Mouse (Mus musculus) stomach, embryonic 16.5 days (tissue): ENCODE results near the gene Fhl2. TPM values are rescaled to one million over a fixed set of nuclear protein-coding genes. Genes with fewer than 3 reads are reported as not detected.
A peak's percentile ranks its signal among the peaks of the same experiment; 100 is the strongest.
"Not testable (repeated sequence)": the region's sequence is repeated elsewhere in the genome, so short reads cannot be mapped to it uniquely, and the experiment has no call there.

ENCODE experiments used
- ATAC-seq: fragments of 200-750 bp; cut with Nextera tagmentation; 2 replicates; pipeline ENCODE4 v1.8.0; 2017; ENCODE audit warnings: moderate number of reproducible peaks, moderate TSS enrichment; ENCODE audit not compliant: insufficient read depth, low FRiP score
- H3K27ac ChIP-seq: fragments of 300-500 bp; sonication (generic); 2 replicates; pipeline ENCODE4 v1.5.1; 2014; ENCODE audit warnings: low read length
- H3K27me3 ChIP-seq: fragments of 300-500 bp; sonication (generic); 2 replicates; pipeline ENCODE4 v1.6.1; 2014; ENCODE audit warnings: low read length, control low read depth, mixed read lengths; ENCODE audit not compliant: control insufficient read depth, insufficient read depth
- H3K36me3 ChIP-seq: fragments of 300-500 bp; sonication (generic); 2 replicates; pipeline ENCODE4 v1.6.1; 2014; ENCODE audit warnings: low read length; ENCODE audit not compliant: control insufficient read depth, insufficient read depth
- H3K4me1 ChIP-seq: fragments of 300-500 bp; sonication (generic); 2 replicates; pipeline ENCODE4 v1.6.1; 2014; ENCODE audit warnings: low read length, control low read depth, mixed read lengths; ENCODE audit not compliant: control insufficient read depth, insufficient read depth
- H3K4me2 ChIP-seq: fragments of 300-500 bp; sonication (generic); 2 replicates; pipeline ENCODE4 v1.6.1; 2014; ENCODE audit warnings: low read depth, low read length, mixed read lengths
- H3K4me3 ChIP-seq: fragments of 300-500 bp; sonication (generic); replicated peaks from 2 replicates; pipeline ENCODE4 v1.5.1; 2014; ENCODE audit warnings: mild to moderate bottlenecking, low read length
- H3K9ac ChIP-seq: fragments of 300-500 bp; sonication (generic); 2 replicates; pipeline ENCODE4 v1.6.1; 2014; ENCODE audit warnings: low read length
- H3K9me3 ChIP-seq: fragments of 300-500 bp; sonication (generic); replicated peaks from 2 replicates; pipeline ENCODE4 v1.6.1; 2016; ENCODE audit warnings: low read length, control low read depth; ENCODE audit not compliant: control insufficient read depth
- WGBS: fragments of 180-500 bp; shearing (Covaris S2); extraction: QIAGEN DNeasy Blood & Tissue Kit; methylation state at CpG from one replicate; pipeline ENCODE4 v1.1.7; 2014; 5-methylcytosine and 5-hydroxymethylcytosine counted together
- polyA plus RNA-seq: library from polyadenylated mRNA; unstranded; fragments of >200 nt; fragmentation: Nextera tagmentation; extraction: Ambion mirVana; gene quantifications from 2 replicates; pipeline ENCODE4 v1.2.1, GENCODE M21; 2015

Gene Fhl2
- polyA plus RNA-seq, 1 experiment from 2014 or later, result 91.2 TPM

DNA sequence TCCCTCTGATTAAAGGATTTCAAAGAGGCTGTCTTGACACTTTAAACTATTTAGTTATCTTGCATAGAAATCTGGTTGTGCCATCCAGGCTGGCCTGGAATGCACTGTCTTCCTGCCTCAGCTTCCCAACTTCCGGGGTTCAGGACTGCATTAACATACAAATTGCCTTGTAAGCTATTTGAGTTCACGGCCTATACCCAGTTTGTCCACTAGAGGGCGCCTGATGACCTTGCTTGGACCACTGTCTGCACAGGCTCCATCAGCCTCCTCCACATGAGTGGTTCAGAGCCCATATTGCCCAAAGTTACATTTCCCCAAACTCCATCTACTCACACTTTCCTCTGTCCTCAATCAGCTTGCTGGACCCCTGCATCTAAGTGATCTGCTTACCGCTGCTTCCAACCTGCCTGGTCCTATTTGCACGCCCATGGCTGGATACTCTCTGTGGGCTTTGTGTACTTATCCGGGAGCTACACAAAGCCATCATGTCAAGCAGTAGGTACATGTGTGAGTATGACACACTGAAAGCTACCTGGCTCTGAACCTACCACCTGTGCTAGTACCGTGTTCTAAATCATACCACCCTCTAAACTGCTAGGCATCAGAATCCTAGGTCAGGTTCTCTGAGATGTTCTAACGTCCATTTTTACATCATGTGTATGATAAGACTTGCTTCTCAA lies 57.1 kb downstream of the Fhl2 start:
- no peak overlapping the region for H3K9ac ChIP-seq
- peaks cover 21% of the 10 kb centered on the region for H3K36me3 ChIP-seq
- no peaks in the 10 kb centered on the region for H3K9me3 ChIP-seq
- peaks cover 15% of the 10 kb centered on the region for H3K4me1 ChIP-seq
- peak; percentile 75 for ATAC-seq
- no peaks in the 10 kb centered on the region for H3K27me3 ChIP-seq
- H3K27ac ChIP-seq, result no peak overlapping the region
- H3K4me3 ChIP-seq, result no peak overlapping the region
- 45% methylated on average over 8 of the region's 8 CpGs for WGBS
- no peak overlapping the region for H3K4me2 ChIP-seq

DNA sequence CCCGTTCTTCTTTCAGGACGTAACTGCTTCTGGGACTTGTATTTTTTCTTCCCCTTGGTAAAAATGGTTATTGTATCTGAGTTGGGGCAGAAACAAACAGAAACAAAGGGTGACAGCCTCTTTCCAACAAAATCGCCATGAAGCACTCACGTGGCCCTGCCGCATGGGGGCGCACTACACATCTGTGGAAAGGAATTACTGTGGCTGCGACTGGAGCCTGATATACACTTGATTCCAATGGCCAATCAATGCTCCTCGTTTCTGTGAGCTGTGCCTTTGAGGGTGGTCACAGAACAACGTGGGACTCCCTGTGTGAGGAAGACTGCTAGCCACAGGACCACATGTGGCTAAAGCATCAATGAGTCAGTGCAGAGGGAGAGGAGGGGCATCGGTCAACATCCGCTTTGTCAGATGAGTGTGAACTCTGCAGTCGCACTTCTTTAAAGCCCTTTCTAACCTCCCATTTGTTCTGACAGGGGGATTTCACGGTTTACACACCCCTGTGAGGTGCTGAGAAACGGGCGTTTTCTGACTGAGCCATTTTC lies 58.4 kb downstream of the Fhl2 start:
- 75% methylated on average over 15 of the region's 15 CpGs for WGBS
- H3K4me1 ChIP-seq, result peaks cover 4% of the 10 kb centered on the region
- peaks cover 21% of the 10 kb centered on the region for H3K36me3 ChIP-seq
- no peaks in the 10 kb centered on the region for H3K9me3 ChIP-seq
- no peaks in the 10 kb centered on the region for H3K27me3 ChIP-seq
- H3K9ac ChIP-seq, result no peak overlapping the region
- H3K4me2 ChIP-seq, result no peak overlapping the region
- no peak for ATAC-seq
- no peak overlapping the region for H3K4me3 ChIP-seq
- no peak overlapping the region for H3K27ac ChIP-seq

DNA sequence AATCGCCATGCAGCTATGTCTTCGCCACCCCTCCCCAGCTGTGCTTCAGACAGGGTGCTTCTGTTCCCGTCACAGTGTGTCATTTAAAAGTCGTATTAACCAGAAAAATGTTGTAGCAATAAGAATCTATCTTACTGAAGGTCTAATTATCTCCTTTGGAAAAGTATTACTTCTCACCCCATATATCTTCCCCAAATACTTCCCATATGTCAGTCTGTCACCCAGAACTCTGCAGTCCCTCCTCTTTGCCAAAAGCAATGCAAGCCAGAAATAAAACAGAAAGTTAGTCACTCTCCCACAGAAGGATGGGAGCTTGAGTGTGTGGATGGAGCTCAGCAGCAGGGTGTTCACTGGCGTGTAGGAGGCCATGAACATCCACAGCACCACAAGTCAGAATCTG lies 59.5 kb downstream of the Fhl2 start:
- H3K9me3 ChIP-seq, result no peaks in the 10 kb centered on the region
- H3K27me3 ChIP-seq, result no peaks in the 10 kb centered on the region
- no peaks in the 10 kb centered on the region; the same call in 1 of the 2 replicates for H3K4me1 ChIP-seq
- no peak overlapping the region for H3K4me2 ChIP-seq
- WGBS, result 80% methylated on average over 5 of the region's 5 CpGs
- H3K4me3 ChIP-seq, result no peak overlapping the region
- ATAC-seq, result no peak
- no peak overlapping the region for H3K9ac ChIP-seq
- H3K36me3 ChIP-seq, result peaks cover 26% of the 10 kb centered on the region
- no peak overlapping the region for H3K27ac ChIP-seq

DNA sequence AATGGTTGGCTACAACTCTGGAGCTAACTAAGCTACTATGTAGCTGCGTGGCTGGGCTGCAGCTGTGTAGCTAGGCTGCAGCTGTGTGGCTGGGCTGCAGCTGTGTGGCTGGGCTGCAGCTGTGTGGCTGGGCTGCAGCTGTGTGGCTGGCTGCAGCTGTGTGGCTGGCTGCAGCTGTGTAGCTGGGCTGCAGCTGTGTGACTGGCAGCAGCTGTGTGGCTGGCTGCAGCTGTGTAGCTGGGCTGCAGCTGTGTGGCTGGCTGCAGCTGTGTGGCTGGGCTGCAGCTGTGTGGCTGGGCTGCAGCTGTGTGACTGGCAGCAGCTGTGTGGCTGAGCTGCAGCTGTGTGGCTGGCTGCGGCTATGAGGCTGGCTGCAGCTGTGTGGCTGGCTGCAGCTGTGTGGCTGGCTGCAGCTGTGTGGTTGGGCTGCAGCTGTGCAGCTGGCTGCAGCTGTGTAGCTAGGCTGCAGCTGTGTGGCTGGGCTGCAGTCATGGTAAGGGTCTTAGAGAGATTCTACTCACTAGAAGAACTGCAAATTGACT lies 60.2 kb downstream of the Fhl2 start:
- not testable (repeated sequence) for H3K4me1 ChIP-seq, H3K27ac ChIP-seq, ATAC-seq, H3K4me2 ChIP-seq, H3K9ac ChIP-seq, H3K27me3 ChIP-seq, H3K4me3 ChIP-seq, H3K9me3 ChIP-seq
- WGBS, result 83% methylated on average over 2 of the region's 2 CpGs
- peaks cover 26% of the 10 kb centered on the region for H3K36me3 ChIP-seq

DNA sequence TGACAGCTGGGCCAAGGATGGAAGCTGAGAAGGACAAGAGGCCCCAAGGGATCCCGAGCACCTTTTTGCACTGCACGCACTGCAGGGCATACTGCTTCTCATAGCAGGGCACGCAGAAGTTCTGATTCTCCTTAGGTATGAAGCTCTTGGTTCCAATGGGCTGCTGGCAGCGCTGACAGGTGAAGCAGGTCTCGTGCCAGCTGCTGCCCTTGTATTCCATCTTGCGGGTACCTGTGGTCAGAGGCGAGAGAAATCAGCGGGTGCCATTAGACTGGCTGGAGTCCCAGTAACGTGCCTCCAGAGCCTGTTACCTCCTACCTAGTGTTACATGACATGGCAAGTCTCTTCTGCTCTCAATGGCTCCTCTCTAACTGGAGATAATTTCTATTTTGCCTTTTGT lies 65.2 kb downstream of the Fhl2 start:
- H3K4me2 ChIP-seq, result no peak overlapping the region
- peaks cover 28% of the 10 kb centered on the region for H3K36me3 ChIP-seq
- H3K27ac ChIP-seq, result no peak overlapping the region
- no peak overlapping the region for H3K4me3 ChIP-seq
- no peaks in the 10 kb centered on the region for H3K9me3 ChIP-seq
- no peaks in the 10 kb centered on the region for H3K27me3 ChIP-seq
- no peaks in the 10 kb centered on the region for H3K4me1 ChIP-seq
- no peak overlapping the region for H3K9ac ChIP-seq
- WGBS, result 87% methylated on average over 9 of the region's 9 CpGs
- no peak for ATAC-seq

DNA sequence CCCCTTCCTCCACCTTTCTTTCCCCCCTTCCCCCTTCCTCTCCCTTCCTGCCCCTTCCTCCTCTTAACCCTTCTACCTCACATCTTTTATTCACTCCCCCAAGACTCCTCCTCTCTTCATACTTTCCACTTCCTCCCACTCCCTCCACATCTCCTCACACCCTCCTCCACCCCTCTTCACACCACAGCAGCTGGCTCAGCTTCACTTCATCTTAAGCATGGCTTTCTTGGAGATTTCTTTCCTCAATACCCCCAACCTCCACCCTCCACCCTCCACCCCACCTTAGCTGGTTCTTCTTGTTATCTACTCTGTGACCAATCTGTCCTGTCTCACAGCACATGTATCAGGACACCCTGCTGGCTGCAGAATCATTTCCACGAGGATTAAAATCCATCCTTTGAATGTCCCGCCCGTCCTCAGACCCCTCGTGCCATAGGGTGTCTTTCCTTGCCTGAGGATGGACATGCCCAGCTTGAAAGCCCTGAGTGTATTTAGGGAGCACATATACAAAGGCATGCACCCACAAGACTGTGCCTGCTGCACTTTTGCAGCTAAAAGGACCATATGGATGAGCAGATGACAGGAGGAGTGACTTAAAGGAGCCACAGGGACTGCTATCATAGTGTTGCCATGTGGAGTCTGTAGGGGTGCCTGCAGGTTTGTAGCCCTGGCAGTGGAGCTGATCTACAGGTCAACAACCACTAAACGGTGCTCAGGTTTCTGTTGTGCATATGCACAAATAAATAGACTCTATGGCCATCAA lies 66.4 kb downstream of the Fhl2 start:
- H3K9ac ChIP-seq, result no peak overlapping the region
- no peak overlapping the region for H3K27ac ChIP-seq
- no peaks in the 10 kb centered on the region for H3K4me1 ChIP-seq
- ATAC-seq, result no peak
- H3K9me3 ChIP-seq, result no peaks in the 10 kb centered on the region
- no peak overlapping the region for H3K4me3 ChIP-seq
- H3K36me3 ChIP-seq, result peaks cover 24% of the 10 kb centered on the region
- no peak overlapping the region for H3K4me2 ChIP-seq
- 76% methylated on average over 5 of the region's 5 CpGs for WGBS
- no peaks in the 10 kb centered on the region for H3K27me3 ChIP-seq

DNA sequence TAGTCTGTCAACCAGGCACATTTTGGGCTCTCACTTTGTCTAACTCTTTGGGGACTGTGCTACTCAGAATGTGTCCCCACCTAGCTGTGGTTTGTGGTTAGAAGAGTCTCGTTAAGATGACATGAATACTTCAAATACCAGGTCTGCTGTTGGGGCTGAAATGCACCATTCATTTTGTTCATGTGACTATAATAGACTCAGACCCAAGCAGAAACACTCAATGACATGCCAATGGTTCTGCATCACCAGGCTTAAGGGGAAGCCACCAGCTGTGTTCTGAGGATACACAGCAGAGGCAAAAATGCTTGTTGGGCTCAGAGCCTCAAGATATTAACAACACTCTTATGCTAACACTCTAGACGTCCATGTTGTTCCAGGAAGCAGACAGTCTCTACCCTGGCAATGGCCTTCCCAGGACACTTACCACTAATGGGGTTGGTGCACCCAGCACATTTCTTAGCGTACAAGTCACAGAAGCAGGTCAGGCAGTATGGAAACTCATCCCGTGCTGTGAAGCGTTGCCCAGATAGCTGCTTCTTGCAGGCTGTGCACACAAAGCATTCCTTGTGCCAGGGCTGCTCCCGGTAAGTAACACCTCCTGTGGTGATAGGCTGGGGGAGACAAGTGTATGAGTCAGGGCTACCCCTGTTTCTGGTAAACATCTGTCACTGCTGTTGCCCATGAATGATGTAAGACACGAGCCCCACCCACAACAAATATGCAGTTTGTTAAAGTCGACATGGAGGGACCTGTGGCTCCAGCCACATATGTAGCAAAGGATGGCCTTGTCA lies 68.8 kb downstream of the Fhl2 start:
- Histone ChIP-seq H3K4me2 (no peak overlapping the region), H3K27me3 (no peaks in the 10 kb centered on the region), H3K4me1 (no peaks in the 10 kb centered on the region), H3K9me3 (no peaks in the 10 kb centered on the region), H3K9ac (no peak overlapping the region), H3K27ac (no peak overlapping the region), H3K36me3 (peaks cover 32% of the 10 kb centered on the region), H3K4me3 (no peak overlapping the region)
- no peak for ATAC-seq
- 73% methylated on average over 8 of the region's 8 CpGs for WGBS

DNA sequence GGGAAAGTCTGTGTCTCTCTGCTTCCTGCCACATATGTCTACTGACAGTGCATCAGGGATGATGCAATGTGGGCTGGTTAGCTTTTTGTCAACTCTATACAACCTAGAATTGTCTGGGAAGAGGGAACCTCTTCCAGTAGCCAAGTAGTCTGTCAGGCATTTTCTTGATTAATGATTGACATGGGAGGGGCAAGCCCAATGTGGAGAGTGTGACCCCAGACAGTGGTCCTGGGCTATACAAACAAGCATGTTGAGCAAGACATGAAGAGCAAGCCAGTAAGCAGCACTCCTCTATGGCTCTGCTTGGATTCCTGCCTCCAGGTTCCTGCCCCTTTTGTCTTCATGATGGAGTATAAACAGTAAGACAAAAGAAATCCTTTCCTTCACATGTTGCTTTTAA lies 69.6 kb downstream of the Fhl2 start:
- Histone ChIP-seq H3K36me3 (peaks cover 35% of the 10 kb centered on the region), H3K4me3 (no peak overlapping the region)

More for the DNA sequence above, 69.6 kb downstream of the Fhl2 start:
- H3K4me2 ChIP-seq, result no peak overlapping the region
- no peaks in the 10 kb centered on the region for H3K9me3 ChIP-seq
- no peak overlapping the region for H3K9ac ChIP-seq
- no peaks in the 10 kb centered on the region for H3K27me3 ChIP-seq
- no peak for ATAC-seq
- no peaks in the 10 kb centered on the region for H3K4me1 ChIP-seq
- no peak overlapping the region for H3K27ac ChIP-seq
